Mouse (Mus musculus): Measurements from ENCODE around the gene Gm49369. TPM values are rescaled to one million over a fixed set of nuclear protein-coding genes. Genes with fewer than 3 reads are reported as not detected.
"Not testable (repeated sequence)": the region's sequence is repeated elsewhere in the genome, so short reads cannot be mapped to it uniquely, and the experiment has no call there.

The Gm49369 gene
- polyA plus RNA-seq, 1 experiment = 0.31 TPM

DNA sequence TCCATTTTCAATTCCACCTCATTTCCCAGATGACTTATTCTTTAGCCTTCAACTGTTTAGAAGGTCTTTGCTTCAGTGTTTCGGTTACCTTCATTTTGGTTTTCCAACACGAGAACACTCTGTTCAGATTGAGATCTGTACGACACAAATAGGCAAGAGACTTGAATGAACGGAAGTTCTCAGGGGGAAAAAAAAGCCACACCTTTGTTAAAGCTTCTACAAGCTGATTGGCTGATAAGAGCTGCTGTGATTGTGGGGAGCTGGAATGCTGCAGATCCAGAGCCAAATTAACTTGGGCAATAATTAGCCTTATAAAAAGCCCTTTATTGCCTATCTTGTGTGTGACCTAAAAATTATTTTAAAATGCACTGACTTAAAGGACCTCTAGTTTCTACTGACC lies 32.8 kb upstream of the Gm49369 start:
- H3K79me2 ChIP-seq (ENCODE audit: control insufficient read depth, insufficient read depth) = no peaks in the 10 kb centered on the region
- no peaks in the 10 kb centered on the region for H3K27me3 ChIP-seq (ENCODE audit: control insufficient read depth, insufficient read depth, insufficient read length)
- H3K4me2 ChIP-seq (ENCODE audit: low read depth) = no peak overlapping the region
- no peaks in the 10 kb centered on the region for H3K36me3 ChIP-seq (ENCODE audit: control insufficient read depth, insufficient read depth)
- TF ChIP-seq MYOG (IDR thresholded peaks at IDR 0.05; ENCODE audit: control insufficient read depth in 1 of 3, insufficient read depth in 1 of 3, insufficient read length in 2 of 3, low read depth in 2 of 3) = no peak
- TF ChIP-seq CEBPB (IDR thresholded peaks at IDR 0.05; ENCODE audit: insufficient read depth, poor library complexity, severe bottlenecking) = no peak
- TF ChIP-seq TCF3 (IDR thresholded peaks at IDR 0.05; ENCODE audit: insufficient read length, low read depth) = no peak
- no peak for TF ChIP-seq POLR2AphosphoS2 (IDR thresholded peaks at IDR 0.05; ENCODE audit: insufficient read length, low read depth)
- no peak for TF ChIP-seq E2F4 (IDR thresholded peaks at IDR 0.05; ENCODE audit: insufficient read depth)
- TF ChIP-seq MAX (IDR thresholded peaks at IDR 0.05; ENCODE audit: low read depth) = no peak
- H3ac ChIP-seq (ENCODE audit: control insufficient read depth, insufficient read length) = no peak overlapping the region
- no peak overlapping the region for H3K4me3 ChIP-seq

DNA sequence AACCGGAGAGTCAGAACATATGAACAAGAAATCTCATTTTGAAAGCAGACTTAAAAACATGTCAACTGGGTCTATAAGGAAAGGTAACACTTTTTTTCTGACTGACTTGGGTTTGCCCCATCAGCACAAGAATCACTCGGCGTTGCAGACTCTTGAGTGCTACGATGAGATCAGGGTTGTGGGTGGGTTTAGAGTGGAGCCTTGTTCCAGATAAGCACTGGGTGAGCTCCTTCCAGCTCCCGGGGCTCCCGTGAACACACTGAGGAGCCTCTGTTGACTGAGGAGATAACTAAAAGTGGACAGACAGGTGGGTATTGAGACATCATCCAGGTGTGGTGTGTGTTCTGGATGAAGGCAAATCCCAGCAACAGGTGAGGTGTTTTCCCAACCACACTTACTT lies 30.8 kb upstream of the Gm49369 start:
- H3K36me3 ChIP-seq (ENCODE audit: control insufficient read depth, insufficient read depth) = no peaks in the 10 kb centered on the region
- no peaks in the 10 kb centered on the region for H3K79me2 ChIP-seq (ENCODE audit: control insufficient read depth, insufficient read depth)
- no peak overlapping the region for H3ac ChIP-seq (ENCODE audit: control insufficient read depth, insufficient read length)
- H3K4me3 ChIP-seq = no peak overlapping the region
- H3K4me2 ChIP-seq (ENCODE audit: low read depth) = no peak overlapping the region
- no peak for TF ChIP-seq SRF (IDR thresholded peaks at IDR 0.05; ENCODE audit: control insufficient read depth, insufficient read length, low read depth)
- TF ChIP-seq REST (IDR thresholded peaks at IDR 0.05; ENCODE audit: insufficient read depth, insufficient read length) = no peak
- TF ChIP-seq TCF12 (IDR thresholded peaks at IDR 0.05; ENCODE audit: insufficient read depth, poor library complexity, severe bottlenecking) = no peak
- TF ChIP-seq MAX (IDR thresholded peaks at IDR 0.05; ENCODE audit: low read depth) = no peak
- no peak for TF ChIP-seq MYOG (IDR thresholded peaks at IDR 0.05; ENCODE audit: control insufficient read depth in 1 of 3, insufficient read depth in 1 of 3, insufficient read length in 2 of 3, low read depth in 2 of 3)
- no peaks in the 10 kb centered on the region for H3K27me3 ChIP-seq (ENCODE audit: control insufficient read depth, insufficient read depth, insufficient read length)

DNA sequence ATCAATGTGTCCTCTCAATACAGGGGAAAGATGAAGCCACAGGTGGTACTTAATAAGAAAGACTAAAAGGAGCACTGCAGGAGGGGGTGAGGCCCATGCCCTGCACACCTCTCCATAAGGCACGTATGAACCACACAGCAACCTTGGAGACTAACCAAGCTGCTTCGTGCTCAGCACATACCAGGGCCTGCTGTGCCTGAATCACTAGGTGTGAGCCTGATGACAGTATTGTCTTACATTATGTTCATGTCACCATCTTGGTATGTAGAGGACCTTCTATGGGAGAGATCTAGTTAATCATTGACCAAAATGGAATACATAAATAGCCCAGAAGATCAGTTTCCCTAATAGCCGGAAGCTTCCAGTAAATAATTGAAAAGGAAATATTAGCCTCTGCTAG lies 27.1 kb upstream of the Gm49369 start:
- no peaks in the 10 kb centered on the region for H3K79me2 ChIP-seq (ENCODE audit: control insufficient read depth, insufficient read depth)
- no peak overlapping the region for H3K4me3 ChIP-seq
- no peaks in the 10 kb centered on the region for H3K36me3 ChIP-seq (ENCODE audit: control insufficient read depth, insufficient read depth)
- no peak overlapping the region for H3ac ChIP-seq (ENCODE audit: control insufficient read depth, insufficient read length)
- H3K27me3 ChIP-seq (ENCODE audit: control insufficient read depth, insufficient read depth, insufficient read length) = no peaks in the 10 kb centered on the region
- no peak overlapping the region for H3K4me2 ChIP-seq (ENCODE audit: low read depth)
- no peak for TF ChIP-seq TCF12 (IDR thresholded peaks at IDR 0.05; ENCODE audit: insufficient read depth, poor library complexity, severe bottlenecking)
- TF ChIP-seq MYOG (IDR thresholded peaks at IDR 0.05; ENCODE audit: control insufficient read depth in 1 of 3, insufficient read depth in 1 of 3, insufficient read length in 2 of 3, low read depth in 2 of 3) = no peak
- no peak for TF ChIP-seq USF1 (IDR thresholded peaks at IDR 0.05; ENCODE audit: low read depth)
- TF ChIP-seq CEBPB (IDR thresholded peaks at IDR 0.05; ENCODE audit: insufficient read depth, poor library complexity, severe bottlenecking) = no peak
- no peak for TF ChIP-seq REST (IDR thresholded peaks at IDR 0.05; ENCODE audit: insufficient read depth, insufficient read length)
- TF ChIP-seq POLR2AphosphoS2 (IDR thresholded peaks at IDR 0.05; ENCODE audit: insufficient read length, low read depth) = no peak
- no peak for TF ChIP-seq E2F4 (IDR thresholded peaks at IDR 0.05; ENCODE audit: insufficient read depth)
- TF ChIP-seq POLR2A (IDR thresholded peaks at IDR 0.05; ENCODE audit: insufficient read length, low read depth) = no peak
- no peak for TF ChIP-seq SRF (IDR thresholded peaks at IDR 0.05; ENCODE audit: control insufficient read depth, insufficient read length, low read depth)
- TF ChIP-seq MYOD1 (IDR thresholded peaks at IDR 0.05; ENCODE audit: control insufficient read depth in 1 of 3, insufficient read length in 2 of 3, low read depth in 2 of 3) = no peak
- TF ChIP-seq MAX (IDR thresholded peaks at IDR 0.05; ENCODE audit: low read depth) = no peak
- no peak for TF ChIP-seq TCF3 (IDR thresholded peaks at IDR 0.05; ENCODE audit: insufficient read length, low read depth)

DNA sequence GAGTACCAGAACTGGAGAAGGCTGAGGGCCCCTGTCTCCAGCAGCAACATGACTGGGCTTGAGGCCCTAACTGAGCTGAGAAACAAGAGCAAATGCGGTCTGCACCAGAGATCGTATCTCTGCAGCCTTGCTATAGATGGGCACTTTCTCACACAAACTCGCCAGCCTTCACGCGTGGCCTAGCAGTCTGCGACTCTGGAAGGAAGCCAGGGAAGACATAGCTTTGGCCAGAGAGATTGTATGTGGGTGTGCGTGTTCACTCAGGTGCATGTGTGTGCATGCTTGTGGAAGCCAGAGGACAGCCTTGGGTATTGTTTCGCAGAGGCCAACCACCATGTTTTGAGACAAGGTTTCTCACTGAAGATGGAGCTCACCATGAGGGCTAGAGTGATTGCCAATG lies 26.2 kb upstream of the Gm49369 start:
- TF ChIP-seq USF1 (IDR thresholded peaks at IDR 0.05; ENCODE audit: low read depth) (no peak), TCF12 (IDR thresholded peaks at IDR 0.05; ENCODE audit: insufficient read depth, poor library complexity, severe bottlenecking) (no peak), CEBPB (IDR thresholded peaks at IDR 0.05; ENCODE audit: insufficient read depth, poor library complexity, severe bottlenecking) (no peak), POLR2A (IDR thresholded peaks at IDR 0.05; ENCODE audit: insufficient read length, low read depth) (no peak), MAX (IDR thresholded peaks at IDR 0.05; ENCODE audit: low read depth) (no peak), REST (IDR thresholded peaks at IDR 0.05; ENCODE audit: insufficient read depth, insufficient read length) (no peak), SRF (IDR thresholded peaks at IDR 0.05; ENCODE audit: control insufficient read depth, insufficient read length, low read depth) (no peak), E2F4 (IDR thresholded peaks at IDR 0.05; ENCODE audit: insufficient read depth) (no peak), MYOD1 (IDR thresholded peaks at IDR 0.05; ENCODE audit: control insufficient read depth in 1 of 3, insufficient read length in 2 of 3, low read depth in 2 of 3) (no peak), POLR2AphosphoS2 (IDR thresholded peaks at IDR 0.05; ENCODE audit: insufficient read length, low read depth) (no peak), MYOG (IDR thresholded peaks at IDR 0.05; ENCODE audit: control insufficient read depth in 1 of 3, insufficient read depth in 1 of 3, insufficient read length in 2 of 3, low read depth in 2 of 3) (no peak), TCF3 (IDR thresholded peaks at IDR 0.05; ENCODE audit: insufficient read length, low read depth) (no peak)
- no peak overlapping the region for H3K4me3 ChIP-seq
- no peak overlapping the region for H3ac ChIP-seq (ENCODE audit: control insufficient read depth, insufficient read length)
- no peaks in the 10 kb centered on the region for H3K79me2 ChIP-seq (ENCODE audit: control insufficient read depth, insufficient read depth)
- no peaks in the 10 kb centered on the region for H3K36me3 ChIP-seq (ENCODE audit: control insufficient read depth, insufficient read depth)
- no peaks in the 10 kb centered on the region for H3K27me3 ChIP-seq (ENCODE audit: control insufficient read depth, insufficient read depth, insufficient read length)
- H3K4me2 ChIP-seq (ENCODE audit: low read depth) = no peak overlapping the region

DNA sequence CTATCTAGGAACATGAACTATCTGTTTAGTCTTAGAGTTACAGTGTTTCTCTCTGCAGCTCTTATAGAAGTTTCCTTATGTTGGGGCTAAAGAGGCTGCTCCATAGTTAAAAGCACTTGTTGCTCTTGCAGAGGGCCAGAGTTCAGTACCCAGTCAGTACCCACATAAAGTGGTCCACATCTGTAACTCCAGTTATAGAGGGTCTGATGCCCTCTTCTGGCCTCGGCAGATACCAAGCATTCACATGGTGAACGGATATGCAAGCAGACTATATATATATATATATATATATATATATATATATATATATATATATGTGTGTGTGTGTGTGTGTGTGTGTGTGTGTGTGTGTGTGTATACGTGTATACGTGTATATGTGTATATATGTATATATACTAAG lies 25.5 kb upstream of the Gm49369 start:
- Histone ChIP-seq H3K36me3 (ENCODE audit: control insufficient read depth, insufficient read depth) (no peaks in the 10 kb centered on the region), H3K27me3 (ENCODE audit: control insufficient read depth, insufficient read depth, insufficient read length) (no peaks in the 10 kb centered on the region), H3K4me2 (ENCODE audit: low read depth) (no peak overlapping the region), H3K4me3 (no peak overlapping the region), H3K79me2 (ENCODE audit: control insufficient read depth, insufficient read depth) (no peaks in the 10 kb centered on the region), H3ac (ENCODE audit: control insufficient read depth, insufficient read length) (no peak overlapping the region)
- TF ChIP-seq USF1 (IDR thresholded peaks at IDR 0.05; ENCODE audit: low read depth) (no peak), MAX (IDR thresholded peaks at IDR 0.05; ENCODE audit: low read depth) (no peak)

DNA sequence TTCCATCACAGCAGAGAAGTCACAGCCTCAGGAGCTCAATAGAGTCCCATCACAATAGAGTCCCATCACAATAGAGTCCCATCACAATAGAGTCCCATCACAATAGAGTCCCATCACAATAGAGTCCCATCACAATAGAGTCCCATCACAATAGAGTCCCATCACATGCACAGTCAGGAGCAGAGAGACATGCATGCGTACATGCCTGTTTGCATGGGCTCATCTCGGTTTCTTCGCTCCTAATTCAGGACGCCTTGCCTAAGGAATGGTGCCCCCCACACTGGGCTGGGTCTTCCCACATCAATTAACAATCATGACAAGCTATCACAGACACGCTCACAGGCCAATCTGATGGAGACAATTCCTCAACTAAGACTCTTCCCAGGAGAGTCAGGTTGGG lies 22.7 kb upstream of the Gm49369 start:
- H3K4me2 ChIP-seq (ENCODE audit: low read depth); H3K27me3 ChIP-seq (ENCODE audit: control insufficient read depth, insufficient read depth, insufficient read length); H3ac ChIP-seq (ENCODE audit: control insufficient read depth, insufficient read length); H3K4me3 ChIP-seq; H3K36me3 ChIP-seq (ENCODE audit: control insufficient read depth, insufficient read depth); H3K79me2 ChIP-seq (ENCODE audit: control insufficient read depth, insufficient read depth): not testable (repeated sequence)

All from myocyte (in vitro differentiated cells).